Mouse (Mus musculus) stomach, embryonic 14.5 days (tissue): Measurements from ENCODE around the gene Pofut2. TPM values are rescaled to one million over a fixed set of nuclear protein-coding genes. Genes with fewer than 3 reads are reported as not detected.

ENCODE experiments used
- ATAC-seq: fragments of 200-750 bp; cut with Nextera tagmentation; 2 replicates; pipeline ENCODE4 v1.8.0; 2017; ENCODE audit warnings: low read depth, moderate TSS enrichment; ENCODE audit not compliant: insufficient number of reproducible peaks, insufficient read depth, low FRiP score
- H3K27ac ChIP-seq: fragments of 300-500 bp; sonication (generic); 2 replicates; pipeline ENCODE4 v1.5.1; 2014; ENCODE audit warnings: mild to moderate bottlenecking, low read length, moderate library complexity, mixed read lengths
- H3K27me3 ChIP-seq: fragments of 300-500 bp; sonication (generic); 2 replicates; pipeline ENCODE4 v1.6.1; 2014; ENCODE audit warnings: low read length, control low read depth, mixed read lengths; ENCODE audit not compliant: control insufficient read depth, insufficient read depth
- H3K36me3 ChIP-seq: fragments of 300-500 bp; sonication (generic); 2 replicates; pipeline ENCODE4 v1.6.1; 2014; ENCODE audit warnings: mild to moderate bottlenecking, control low read depth, low read length, moderate library complexity, mixed read lengths; ENCODE audit not compliant: control insufficient read depth, insufficient read depth
- H3K4me1 ChIP-seq: fragments of 300-500 bp; sonication (generic); 2 replicates; pipeline ENCODE4 v1.6.1; 2014; ENCODE audit warnings: low read length, control low read depth, mixed read lengths; ENCODE audit not compliant: control insufficient read depth, insufficient read depth
- H3K4me2 ChIP-seq: fragments of 300-500 bp; sonication (generic); replicated peaks from 2 replicates; pipeline ENCODE4 v1.6.1; 2014; ENCODE audit warnings: low read depth, low read length, control low read depth
- H3K4me3 ChIP-seq: fragments of 300-500 bp; sonication (generic); 2 replicates; pipeline ENCODE4 v1.5.1; 2014; ENCODE audit warnings: low read depth, low read length, control low read depth
- H3K9ac ChIP-seq: fragments of 300-500 bp; sonication (generic); replicated peaks from 2 replicates; pipeline ENCODE4 v1.6.1; 2014; ENCODE audit warnings: low read depth, mild to moderate bottlenecking, control low read depth, low read length, moderate library complexity, mixed read lengths
- H3K9me3 ChIP-seq: fragments of 300-500 bp; sonication (generic); 2 replicates; pipeline ENCODE4 v1.6.1; 2016; ENCODE audit warnings: low read depth, low read length, control low read depth; ENCODE audit not compliant: control insufficient read depth
- WGBS: fragments of 180-500 bp; shearing (Covaris S2); extraction: QIAGEN DNeasy Blood & Tissue Kit; methylation state at CpG from one replicate; pipeline ENCODE4 v1.1.7; 2014; 5-methylcytosine and 5-hydroxymethylcytosine counted together
- polyA plus RNA-seq: library from polyadenylated mRNA; unstranded; fragments of >200 nt; fragmentation: Nextera tagmentation; extraction: Ambion mirVana; gene quantifications from 2 replicates; pipeline ENCODE4 v1.2.1, GENCODE M21; 2014

Gene Pofut2
- polyA plus RNA-seq, 1 experiment from 2014 or later, result 119 TPM

DNA sequence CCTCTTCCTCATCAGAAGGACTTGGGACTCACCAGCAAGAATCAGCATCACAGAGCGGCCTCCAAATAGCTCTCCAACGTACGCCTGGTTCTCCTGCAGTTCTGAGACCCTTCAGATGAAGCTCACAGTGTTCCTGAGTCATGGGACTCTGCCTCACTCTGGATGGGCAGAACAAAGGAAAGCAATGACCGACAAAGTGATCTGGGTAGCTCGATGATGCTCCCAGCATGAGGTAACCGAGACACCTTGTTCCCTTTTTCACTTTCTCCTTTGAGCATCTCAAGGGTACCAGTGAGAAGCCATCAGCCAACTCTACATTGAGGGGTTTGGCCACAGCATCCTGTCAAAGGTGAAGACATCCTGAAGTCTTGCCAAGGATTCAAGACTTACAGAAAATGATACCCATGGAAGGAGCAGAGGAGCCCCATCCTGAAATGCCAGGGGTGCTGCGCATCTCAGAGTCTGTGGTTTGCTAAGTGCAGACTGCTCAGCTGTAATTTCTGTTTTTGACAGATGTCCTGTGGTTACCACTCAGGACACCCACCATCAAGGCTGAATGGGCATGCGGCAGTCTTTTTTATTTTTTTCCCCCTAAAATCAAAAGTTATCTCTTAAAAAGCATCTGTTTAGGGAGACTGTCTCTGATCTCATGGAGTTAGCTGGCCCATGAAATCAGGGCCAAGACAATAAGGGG is 32.9 kb upstream of the Pofut2 start:
- Histone ChIP-seq H3K4me1 (peaks cover 3% of the 10 kb centered on the region; the same call in 1 of the 2 replicates), H3K27ac (no peak overlapping the region), H3K27me3 (no peaks in the 10 kb centered on the region), H3K9me3 (no peaks in the 10 kb centered on the region), H3K4me3 (no peak overlapping the region), H3K4me2 (no peak overlapping the region), H3K9ac (no peak overlapping the region), H3K36me3 (no peaks in the 10 kb centered on the region)
- no peak for ATAC-seq
- WGBS, result 92% methylated on average over 8 of the region's 8 CpGs

DNA sequence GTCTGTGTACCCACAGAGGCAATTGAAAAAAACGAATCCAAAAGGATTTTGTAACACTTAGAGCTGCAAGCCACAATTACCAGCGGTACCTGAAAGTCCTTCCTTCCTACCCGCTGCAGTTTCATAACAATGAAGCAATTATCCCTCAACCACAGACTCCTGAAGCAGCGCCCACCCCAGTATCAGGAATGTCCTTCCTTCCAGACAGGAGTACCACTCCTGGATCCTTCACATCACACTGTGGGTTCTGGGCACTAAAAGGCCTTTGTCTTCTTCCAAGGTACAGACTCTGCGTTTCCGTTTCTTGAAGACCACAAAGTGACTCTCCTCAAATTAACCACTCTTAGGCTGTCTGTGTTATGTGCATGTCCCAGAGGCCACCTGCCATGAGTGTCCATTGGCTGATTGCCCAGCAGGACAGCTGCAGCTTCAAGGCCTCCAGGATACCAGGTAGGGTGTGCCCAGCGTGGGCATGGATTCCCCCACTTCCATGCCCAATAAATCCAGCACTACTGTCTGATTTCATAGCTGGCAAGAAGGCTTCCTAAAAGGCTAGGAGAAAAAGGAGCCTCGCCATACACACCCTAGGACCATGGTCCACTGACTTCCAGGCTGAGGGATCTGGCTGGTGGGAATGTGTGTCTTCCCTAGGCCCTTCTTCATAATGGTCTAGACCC is 32.2 kb upstream of the Pofut2 start:
- no peak for ATAC-seq
- 74% methylated on average over 8 of the region's 8 CpGs for WGBS
- H3K36me3 ChIP-seq, result no peaks in the 10 kb centered on the region

DNA sequence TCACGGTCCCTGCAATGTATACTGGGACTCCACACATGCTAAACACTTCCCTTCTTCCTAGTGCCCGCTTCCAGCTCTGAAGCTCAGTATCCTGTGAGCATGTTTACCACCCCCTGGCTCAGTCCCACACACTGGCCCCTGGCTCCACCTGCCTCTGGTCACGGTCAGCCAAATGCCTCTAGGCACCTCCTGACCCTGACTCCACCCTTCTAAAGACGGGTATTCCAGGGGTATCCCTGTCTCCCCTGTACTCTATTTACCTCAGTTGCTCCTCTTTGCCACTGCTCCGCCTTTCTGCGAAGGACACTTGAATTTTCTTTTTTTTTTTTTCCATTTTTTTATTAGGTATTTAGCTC is 31.7 kb upstream of the Pofut2 start:
- Histone ChIP-seq H3K27me3 (no peaks in the 10 kb centered on the region), H3K36me3 (no peaks in the 10 kb centered on the region), H3K27ac (no peak overlapping the region), H3K9me3 (no peaks in the 10 kb centered on the region), H3K4me1 (no peaks in the 10 kb centered on the region), H3K4me2 (no peak overlapping the region), H3K4me3 (no peak overlapping the region), H3K9ac (no peak overlapping the region)
- 76% methylated on average over 6 of the region's 6 CpGs for WGBS
- ATAC-seq, result no peak

More for the DNA sequence above, 32.2 kb upstream of the Pofut2 start:
- Histone ChIP-seq H3K27ac (peak overlapping the region; percentile 15; the same call in 1 of the 2 replicates), H3K4me2 (no peak overlapping the region), H3K4me3 (no peak overlapping the region), H3K9me3 (no peaks in the 10 kb centered on the region), H3K9ac (no peak overlapping the region), H3K4me1 (no peaks in the 10 kb centered on the region), H3K27me3 (no peaks in the 10 kb centered on the region)

DNA sequence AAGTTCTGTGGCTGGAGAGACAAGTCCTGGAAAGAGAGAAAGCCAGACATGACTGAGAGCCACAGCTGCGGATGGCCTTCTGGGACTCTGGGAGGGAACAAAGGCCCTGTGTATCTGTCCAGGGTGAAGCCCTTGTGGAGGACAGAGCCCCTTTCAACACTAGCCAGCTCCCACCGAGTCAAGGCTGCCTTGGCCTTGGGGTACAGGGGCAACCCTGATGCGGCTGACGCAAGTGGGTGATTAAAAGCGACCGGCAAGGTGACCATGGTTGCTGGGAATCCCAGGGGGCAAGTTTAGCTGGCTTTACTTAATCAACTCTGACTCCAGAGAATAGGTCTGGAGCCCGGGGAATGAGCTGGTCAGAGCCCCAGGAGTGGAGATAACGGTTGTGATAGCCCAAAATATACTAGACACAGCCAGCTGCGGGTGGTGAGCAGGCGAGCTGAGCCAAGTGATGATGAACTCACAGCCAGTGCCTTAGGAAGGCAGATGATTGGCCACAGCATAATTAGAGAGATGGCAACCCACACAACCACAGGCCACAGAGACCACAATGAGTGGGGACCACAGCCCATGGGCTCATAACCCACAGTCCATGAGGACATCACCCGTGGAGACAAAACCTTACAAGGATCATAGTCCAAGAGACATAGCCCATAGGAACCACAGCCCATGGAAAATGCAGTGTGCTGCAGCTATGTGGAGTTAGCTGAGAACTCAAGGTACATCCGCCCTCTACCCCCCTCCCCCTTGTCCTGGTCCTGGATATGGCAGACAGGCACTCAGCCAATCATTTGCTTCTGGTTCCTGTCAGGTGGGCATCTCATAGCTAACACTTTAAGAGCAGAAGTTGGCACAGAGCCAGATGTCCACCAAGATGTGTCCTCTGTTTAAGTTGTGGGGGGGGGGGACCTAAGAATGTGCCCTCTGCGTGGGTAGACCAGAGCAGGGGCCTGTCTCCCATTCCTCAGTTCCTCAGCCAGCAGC is 29.1 kb upstream of the Pofut2 start:
- WGBS, result 76% methylated on average over 13 of the region's 13 CpGs
- Histone ChIP-seq H3K4me3 (no peak overlapping the region), H3K27me3 (no peaks in the 10 kb centered on the region), H3K4me2 (no peak overlapping the region), H3K9ac (no peak overlapping the region), H3K4me1 (no peaks in the 10 kb centered on the region), H3K36me3 (no peaks in the 10 kb centered on the region), H3K9me3 (no peaks in the 10 kb centered on the region), H3K27ac (no peak overlapping the region)
- no peak for ATAC-seq

DNA sequence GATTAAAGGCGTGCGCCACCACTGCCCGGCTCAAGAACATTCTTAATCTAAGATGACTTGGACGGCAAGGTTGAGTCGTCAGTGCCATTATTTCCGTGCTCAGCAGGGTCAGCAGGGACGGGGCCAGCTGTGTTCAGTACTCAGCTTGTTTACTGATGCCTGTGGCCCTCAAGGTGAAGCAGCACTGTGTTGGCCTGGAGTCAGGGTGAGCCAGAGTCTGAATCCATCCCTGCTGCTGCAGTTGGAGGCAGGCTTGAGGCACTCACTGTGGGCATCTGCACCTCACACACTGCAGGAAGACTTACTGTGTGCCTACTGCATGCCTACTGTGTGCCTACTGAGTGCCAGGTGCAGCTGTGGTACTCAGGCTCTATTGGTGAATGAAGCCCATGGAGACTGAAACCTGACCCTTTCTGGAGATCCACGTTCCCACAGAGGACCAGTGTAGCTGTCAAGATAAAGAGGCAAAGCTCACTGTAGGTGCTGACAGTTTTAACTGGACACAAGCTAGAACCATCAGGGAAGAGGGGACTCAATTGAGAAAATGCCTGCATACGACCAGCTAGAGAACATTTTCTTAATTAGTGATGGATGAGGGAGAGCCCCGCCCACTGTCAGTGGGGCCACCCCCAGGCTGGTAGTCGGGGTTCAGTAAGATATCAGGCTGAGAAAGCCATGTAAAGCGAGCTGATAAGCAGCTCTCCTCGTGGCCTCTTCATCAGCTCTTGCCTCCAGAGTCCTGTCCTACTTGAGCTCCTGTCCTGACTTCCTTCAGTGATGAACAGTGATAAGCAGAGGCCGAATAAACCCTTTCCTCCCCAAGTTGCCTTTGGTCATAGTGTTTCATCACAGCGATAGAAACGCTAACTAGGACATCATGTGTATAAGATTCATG is 26.9 kb upstream of the Pofut2 start:
- no peak overlapping the region for H3K4me3 ChIP-seq
- H3K9ac ChIP-seq, result no peak overlapping the region
- no peak overlapping the region for H3K27ac ChIP-seq
- H3K4me1 ChIP-seq, result no peaks in the 10 kb centered on the region
- 55% methylated on average over 16 of the region's 16 CpGs for WGBS
- no peaks in the 10 kb centered on the region for H3K27me3 ChIP-seq
- no peaks in the 10 kb centered on the region for H3K9me3 ChIP-seq
- no peak; the same call in 1 of the 2 replicates for ATAC-seq
- H3K4me2 ChIP-seq, result no peak overlapping the region
- no peaks in the 10 kb centered on the region for H3K36me3 ChIP-seq

DNA sequence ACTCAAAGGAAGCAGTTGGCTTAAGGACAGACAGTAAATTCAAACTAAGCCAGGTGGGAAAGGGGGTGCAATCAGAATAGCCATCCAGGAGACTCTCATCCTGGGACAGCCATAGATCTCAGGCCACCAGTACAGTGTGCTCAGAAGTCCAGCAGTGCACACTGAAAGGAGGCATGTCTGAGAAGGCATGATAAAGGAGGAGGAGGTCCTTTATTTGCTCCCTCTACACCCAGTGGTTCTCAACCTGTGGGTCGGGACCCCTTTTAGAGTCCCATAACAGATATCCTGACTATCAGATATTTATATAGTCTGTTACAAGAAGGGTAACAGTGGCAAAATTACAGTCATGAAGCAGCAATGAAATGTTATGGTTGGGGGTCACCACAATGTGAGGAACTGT is 25.8 kb upstream of the Pofut2 start:
- Histone ChIP-seq H3K36me3 (no peaks in the 10 kb centered on the region), H3K9me3 (no peaks in the 10 kb centered on the region), H3K27me3 (no peaks in the 10 kb centered on the region), H3K9ac (no peak overlapping the region), H3K4me3 (no peak overlapping the region), H3K4me2 (no peak overlapping the region), H3K27ac (no peak overlapping the region), H3K4me1 (no peaks in the 10 kb centered on the region)
- no peak for ATAC-seq
- whole genome bisulfite sequencing, result 70% methylated on average over 1 of the region's 1 CpGs

GRCm38 (mm10) chr10:77234991-77235616 is 23.9 kb upstream of the Pofut2 start:
- no peaks in the 10 kb centered on the region for H3K9me3 ChIP-seq
- H3K4me2 ChIP-seq, result no peak overlapping the region
- ATAC-seq, result no peak
- H3K4me1 ChIP-seq, result no peaks in the 10 kb centered on the region
- H3K27ac ChIP-seq, result no peak overlapping the region
- no peak overlapping the region for H3K9ac ChIP-seq
- no peaks in the 10 kb centered on the region for H3K36me3 ChIP-seq
- H3K27me3 ChIP-seq, result no peaks in the 10 kb centered on the region
- WGBS, result 70% methylated on average over 12 of the region's 12 CpGs
- no peak overlapping the region for H3K4me3 ChIP-seq
